Mouse (Mus musculus) kidney, embryonic 14.5 days (tissue): ENCODE results near the gene Map1s. TPM values are rescaled to one million over a fixed set of nuclear protein-coding genes. Genes with fewer than 3 reads are reported as not detected.

Experiments used
- ATAC-seq: fragments of 200-750 bp; cut with Nextera tagmentation; 2 replicates; pipeline ENCODE4 v1.8.0; 2017; ENCODE audit warnings: moderate number of reproducible peaks, mild to moderate bottlenecking, moderate TSS enrichment, moderate library complexity; ENCODE audit not compliant: low FRiP score, low TSS enrichment
- H3K27ac ChIP-seq: fragments of 300-500 bp; sonication (generic); 2 replicates; pipeline ENCODE4 v1.5.1; 2014; ENCODE audit warnings: low read depth, mild to moderate bottlenecking, low read length, moderate library complexity, mixed read lengths
- H3K27me3 ChIP-seq: fragments of 300-500 bp; sonication (generic); 2 replicates; pipeline ENCODE4 v1.6.1; 2014; ENCODE audit warnings: mild to moderate bottlenecking, low read length; ENCODE audit not compliant: control insufficient read depth, insufficient read depth
- H3K36me3 ChIP-seq: fragments of 300-500 bp; sonication (generic); 2 replicates; pipeline ENCODE4 v1.6.1; 2014; ENCODE audit warnings: low read length, mixed read lengths; ENCODE audit not compliant: control insufficient read depth, insufficient read depth
- H3K4me1 ChIP-seq: fragments of 300-500 bp; sonication (generic); 2 replicates; pipeline ENCODE4 v1.6.1; 2014; ENCODE audit warnings: low read length, mixed read lengths; ENCODE audit not compliant: control insufficient read depth, insufficient read depth
- H3K4me2 ChIP-seq: fragments of 300-500 bp; sonication (generic); replicated peaks from 2 replicates; pipeline ENCODE4 v1.6.1; 2014; ENCODE audit warnings: low read depth, mild to moderate bottlenecking, low read length
- H3K4me3 ChIP-seq: fragments of 300-500 bp; sonication (generic); 2 replicates; pipeline ENCODE4 v1.5.1; 2014; ENCODE audit warnings: mild to moderate bottlenecking, low read length
- H3K9ac ChIP-seq: fragments of 300-500 bp; sonication (generic); 2 replicates; pipeline ENCODE4 v1.6.1; 2014; ENCODE audit warnings: low read depth, mild to moderate bottlenecking, low read length, moderate library complexity
- H3K9me3 ChIP-seq: fragments of 300-500 bp; sonication (generic); 2 replicates; pipeline ENCODE4 v1.6.1; 2016; ENCODE audit warnings: low read length; ENCODE audit not compliant: control insufficient read depth
- WGBS: fragments of 180-500 bp; shearing (Covaris S2); extraction: QIAGEN DNeasy Blood & Tissue Kit; methylation state at CpG from one replicate; pipeline ENCODE4 v1.1.7; 2014; 5-methylcytosine and 5-hydroxymethylcytosine counted together
- polyA plus RNA-seq: library from polyadenylated mRNA; unstranded; fragments of >200 nt; fragmentation: Nextera tagmentation; extraction: Ambion mirVana; gene quantifications from 2 replicates; pipeline ENCODE4 v1.2.1, GENCODE M21; 2014

The Map1s gene
- polyA plus RNA-seq, 1 experiment from 2014 or later, result 43.4 TPM

GRCm38 (mm10) chr8:70933036-70933435 lies 27.3 kb downstream of the Map1s start:
- no peaks in the 10 kb centered on the region for H3K4me1 ChIP-seq
- 92% methylated on average over 4 of the region's 4 CpGs for WGBS
- ATAC-seq, result no peak

GRCm38 (mm10) chr8:70934786-70935185 lies 29.1 kb downstream of the Map1s start:
- H3K9me3 ChIP-seq, result no peaks in the 10 kb centered on the region
- no peaks in the 10 kb centered on the region for H3K36me3 ChIP-seq
- H3K4me1 ChIP-seq, result no peaks in the 10 kb centered on the region
- 50% methylated on average over 7 of the region's 7 CpGs for WGBS
- H3K4me2 ChIP-seq, result no peak overlapping the region
- no peak overlapping the region for H3K27ac ChIP-seq
- H3K4me3 ChIP-seq, result no peak overlapping the region
- no peak for ATAC-seq
- no peak overlapping the region for H3K9ac ChIP-seq
- H3K27me3 ChIP-seq, result no peaks in the 10 kb centered on the region

More at GRCm38 (mm10) chr8:70933036-70933435, 27.3 kb downstream of the Map1s start:
- H3K4me3 ChIP-seq, result no peak overlapping the region
- H3K9me3 ChIP-seq, result no peaks in the 10 kb centered on the region
- H3K9ac ChIP-seq, result no peak overlapping the region
- H3K27ac ChIP-seq, result no peak overlapping the region
- no peaks in the 10 kb centered on the region for H3K27me3 ChIP-seq
- no peak overlapping the region for H3K4me2 ChIP-seq
- H3K36me3 ChIP-seq, result no peaks in the 10 kb centered on the region

- Histone ChIP-seq H3K4me1 (no peaks in the 10 kb centered on the region), H3K4me2 (no peak overlapping the region), H3K4me3 (no peak overlapping the region), H3K9ac (no peak overlapping the region), H3K27ac (no peak overlapping the region), H3K9me3 (no peaks in the 10 kb centered on the region), H3K36me3 (no peaks in the 10 kb centered on the region), H3K27me3 (no peaks in the 10 kb centered on the region)
- ATAC-seq, result no peak
- whole genome bisulfite sequencing, result 80% methylated on average over 6 of the region's 6 CpGs
These were observed 31.5 kb downstream of the Map1s start for GRCm38 (mm10) chr8:70937200-70937599.

GRCm38 (mm10) chr8:70941478-70941877 lies 35.7 kb downstream of the Map1s start:
- Histone ChIP-seq H3K36me3 (no peaks in the 10 kb centered on the region), H3K27ac (no peak overlapping the region), H3K27me3 (no peaks in the 10 kb centered on the region), H3K4me3 (no peak overlapping the region), H3K4me2 (no peak overlapping the region), H3K9me3 (no peaks in the 10 kb centered on the region), H3K9ac (no peak overlapping the region), H3K4me1 (no peaks in the 10 kb centered on the region)
- no peak for ATAC-seq
- WGBS, result 75% methylated on average over 2 of the region's 2 CpGs

GRCm38 (mm10) chr8:70943187-70943586 lies 37.5 kb downstream of the Map1s start:
- no peaks in the 10 kb centered on the region for H3K4me1 ChIP-seq
- no peak for ATAC-seq
- no peaks in the 10 kb centered on the region for H3K27me3 ChIP-seq
- H3K4me3 ChIP-seq, result no peak overlapping the region
- H3K27ac ChIP-seq, result no peak overlapping the region
- H3K9me3 ChIP-seq, result no peaks in the 10 kb centered on the region
- 47% methylated on average over 1 of the region's 1 CpGs for WGBS
- H3K4me2 ChIP-seq, result no peak overlapping the region
- H3K36me3 ChIP-seq, result no peaks in the 10 kb centered on the region
- no peak overlapping the region for H3K9ac ChIP-seq

- H3K9me3 ChIP-seq, result no peaks in the 10 kb centered on the region
These were observed 44.1 kb downstream of the Map1s start for GRCm38 (mm10) chr8:70949847-70950246.

GRCm38 (mm10) chr8:70960703-70961472 lies 55.2 kb downstream of the Map1s start:
- H3K4me3 ChIP-seq, result no peak overlapping the region
- H3K4me1 ChIP-seq, result no peaks in the 10 kb centered on the region
- no peak for ATAC-seq
- H3K36me3 ChIP-seq, result no peaks in the 10 kb centered on the region
- H3K27me3 ChIP-seq, result no peaks in the 10 kb centered on the region
- no peak overlapping the region for H3K27ac ChIP-seq
- H3K4me2 ChIP-seq, result no peak overlapping the region
- no peak overlapping the region for H3K9ac ChIP-seq
- no peaks in the 10 kb centered on the region for H3K9me3 ChIP-seq
- WGBS, result 70% methylated on average over 14 of the region's 14 CpGs

More at GRCm38 (mm10) chr8:70949847-70950246, 44.1 kb downstream of the Map1s start:
- Histone ChIP-seq H3K4me3 (no peak overlapping the region), H3K27ac (no peak overlapping the region), H3K9ac (no peak overlapping the region), H3K36me3 (no peaks in the 10 kb centered on the region), H3K4me2 (no peak overlapping the region), H3K4me1 (no peaks in the 10 kb centered on the region), H3K27me3 (no peaks in the 10 kb centered on the region)
- no peak for ATAC-seq
- WGBS, result 69% methylated on average over 1 of the region's 1 CpGs

- no peaks in the 10 kb centered on the region for H3K36me3 ChIP-seq
- H3K4me2 ChIP-seq, result no peak overlapping the region
- no peaks in the 10 kb centered on the region for H3K4me1 ChIP-seq
- WGBS, result 4% methylated on average over 3 of the region's 3 CpGs
- no peak for ATAC-seq
- H3K27me3 ChIP-seq, result no peaks in the 10 kb centered on the region
- H3K27ac ChIP-seq, result no peak overlapping the region
- H3K9me3 ChIP-seq, result no peaks in the 10 kb centered on the region
- H3K9ac ChIP-seq, result no peak overlapping the region
- no peak overlapping the region for H3K4me3 ChIP-seq
These were observed 58.4 kb downstream of the Map1s start for GRCm38 (mm10) chr8:70964159-70964558.

- H3K4me1 ChIP-seq, result no peaks in the 10 kb centered on the region
- H3K4me2 ChIP-seq, result no peak overlapping the region
- H3K27ac ChIP-seq, result no peak overlapping the region
- no peak overlapping the region for H3K9ac ChIP-seq
- H3K27me3 ChIP-seq, result no peaks in the 10 kb centered on the region
- H3K36me3 ChIP-seq, result no peaks in the 10 kb centered on the region
- ATAC-seq, result no peak
- no peak overlapping the region for H3K4me3 ChIP-seq
- no peaks in the 10 kb centered on the region for H3K9me3 ChIP-seq
These were observed 59.1 kb downstream of the Map1s start for GRCm38 (mm10) chr8:70964861-70965260.
